Mouse (Mus musculus) forebrain, embryonic 15.5 days (tissue): ENCODE results near the gene Adgrg7. TPM values are rescaled to one million over a fixed set of nuclear protein-coding genes. Genes with fewer than 3 reads are reported as not detected.
A peak's percentile ranks its signal among the peaks of the same experiment; 100 is the strongest.

Source experiments
- ATAC-seq: fragments of 200-750 bp; cut with Nextera tagmentation; replicated peaks from 2 replicates; pipeline ENCODE4 v1.8.0; 2017; ENCODE audit warnings: mild to moderate bottlenecking, moderate TSS enrichment, moderate library complexity
- H3K27ac ChIP-seq: fragments of 300-500 bp; sonication (generic); replicated peaks from 2 replicates; pipeline ENCODE4 v1.5.1; 2015; ENCODE audit warnings: mild to moderate bottlenecking, inconsistent platforms
- H3K27me3 ChIP-seq: fragments of 300-500 bp; sonication (generic); 2 replicates; pipeline ENCODE4 v1.6.1; 2015; ENCODE audit warnings: inconsistent platforms
- H3K36me3 ChIP-seq: fragments of 300-500 bp; sonication (generic); 2 replicates; pipeline ENCODE4 v1.6.1; 2015; ENCODE audit warnings: mild to moderate bottlenecking, inconsistent platforms
- H3K4me1 ChIP-seq: fragments of 300-500 bp; sonication (generic); 2 replicates; pipeline ENCODE4 v1.6.1; 2015; ENCODE audit warnings: inconsistent platforms
- H3K4me2 ChIP-seq: fragments of 300-500 bp; sonication (generic); replicated peaks from 2 replicates; pipeline ENCODE4 v1.6.1; 2015; ENCODE audit warnings: mild to moderate bottlenecking, inconsistent platforms
- H3K4me3 ChIP-seq: fragments of 300-500 bp; sonication (generic); 2 replicates; pipeline ENCODE4 v1.5.1; 2015; ENCODE audit warnings: mild to moderate bottlenecking, inconsistent platforms
- H3K9ac ChIP-seq: fragments of 300-500 bp; sonication (generic); replicated peaks from 2 replicates; pipeline ENCODE4 v1.6.1; 2015; ENCODE audit warnings: mild to moderate bottlenecking, inconsistent platforms
- H3K9me3 ChIP-seq: fragments of 300-500 bp; sonication (generic); 2 replicates; pipeline ENCODE4 v1.6.1; 2016; ENCODE audit warnings: inconsistent platforms
- WGBS: fragments of 180-500 bp; shearing (Covaris S2); methylation state at CpG from one replicate; pipeline ENCODE4 v1.1.7; 2015; ENCODE audit warnings: mixed read lengths; 5-methylcytosine and 5-hydroxymethylcytosine counted together
- polyA plus RNA-seq: library from polyadenylated mRNA; unstranded; fragments of >200 nt; fragmentation: Nextera tagmentation; extraction: Ambion mirVana; gene quantifications from 2 replicates; pipeline ENCODE4 v1.2.1, GENCODE M21; 2015

Gene Adgrg7
- polyA plus RNA-seq, 1 experiment from 2014 or later = not detected

DNA sequence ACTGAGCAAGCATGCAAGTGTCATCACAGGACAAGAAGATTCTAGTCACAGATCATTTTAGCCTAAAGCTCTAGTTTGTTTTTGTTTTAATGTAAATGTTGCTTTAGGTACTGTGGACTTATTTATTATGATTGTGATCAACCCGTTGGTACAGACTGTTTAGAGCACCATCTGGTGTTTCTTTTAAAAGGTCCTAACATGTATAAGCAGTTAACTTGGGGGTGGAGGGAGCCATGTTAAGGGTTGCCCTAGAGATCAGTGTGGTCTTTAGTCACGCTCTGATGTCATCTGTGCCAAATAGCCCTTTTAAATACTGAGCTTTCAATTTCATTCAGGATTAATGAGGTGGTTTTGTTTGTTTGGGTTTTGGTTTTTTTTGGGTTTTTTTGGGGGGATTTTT, 99.2 kb downstream of the Adgrg7 start:
- H3K27ac ChIP-seq = no peak overlapping the region
- H3K27me3 ChIP-seq = no peaks in the 10 kb centered on the region
- no peak overlapping the region for H3K4me2 ChIP-seq
- H3K9me3 ChIP-seq = no peaks in the 10 kb centered on the region
- WGBS = 77% methylated on average over 2 of the region's 2 CpGs
- no peak overlapping the region for H3K9ac ChIP-seq
- H3K36me3 ChIP-seq = peaks cover 37% of the 10 kb centered on the region
- H3K4me3 ChIP-seq = no peak overlapping the region
- ATAC-seq = no peak
- H3K4me1 ChIP-seq = no peaks in the 10 kb centered on the region

DNA sequence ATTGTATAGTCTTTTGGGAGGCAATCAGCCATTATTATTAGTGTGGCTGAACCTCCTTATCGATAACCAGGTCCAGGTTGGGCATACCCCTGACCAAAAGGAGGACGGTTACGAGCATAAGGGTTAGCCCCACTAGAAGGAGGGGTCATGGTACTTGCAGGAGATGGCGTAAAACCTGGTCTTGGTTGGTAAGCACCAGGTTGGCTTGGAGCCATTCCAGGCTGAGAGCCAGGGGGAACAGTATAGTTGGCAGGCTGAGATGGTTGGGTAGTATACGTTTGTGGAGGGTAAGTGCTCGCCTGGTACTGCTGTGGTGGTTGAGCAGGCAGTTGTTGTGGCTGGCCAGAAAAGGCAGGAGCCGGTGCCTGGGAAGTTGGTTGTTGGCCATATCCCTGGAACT, 104.9 kb downstream of the Adgrg7 start:
- H3K9me3 ChIP-seq = no peaks in the 10 kb centered on the region
- no peaks in the 10 kb centered on the region for H3K4me1 ChIP-seq
- H3K9ac ChIP-seq = no peak overlapping the region
- no peaks in the 10 kb centered on the region for H3K27me3 ChIP-seq
- WGBS = 84% methylated on average over 7 of the region's 7 CpGs
- H3K4me2 ChIP-seq = no peak overlapping the region
- H3K27ac ChIP-seq = no peak overlapping the region
- H3K36me3 ChIP-seq = peaks cover 50% of the 10 kb centered on the region
- no peak overlapping the region for H3K4me3 ChIP-seq
- ATAC-seq = peak; percentile 29; the same call in 1 of the 2 replicates

DNA sequence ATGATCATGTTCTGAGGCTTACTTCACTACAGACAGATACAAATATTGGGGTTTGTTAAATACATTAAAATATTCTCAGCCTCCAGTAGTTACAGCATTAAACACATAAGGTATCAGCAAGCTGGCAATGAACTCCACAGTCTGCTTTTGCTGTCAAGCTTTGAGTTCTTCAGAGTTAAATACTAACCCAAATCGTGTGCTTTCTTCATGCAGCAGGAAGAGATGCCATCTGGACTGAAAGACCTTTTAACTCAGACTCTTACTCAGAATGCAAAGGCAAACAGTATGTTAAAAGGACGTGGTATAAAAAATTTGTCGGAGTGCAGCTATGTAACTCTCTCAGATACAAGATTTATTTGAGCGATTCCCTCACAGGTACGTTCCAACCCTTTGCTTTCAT, 108.9 kb downstream of the Adgrg7 start:
- Histone ChIP-seq H3K27me3 (no peaks in the 10 kb centered on the region), H3K36me3 (peaks cover 35% of the 10 kb centered on the region), H3K27ac (no peak overlapping the region), H3K4me1 (no peaks in the 10 kb centered on the region), H3K9me3 (no peaks in the 10 kb centered on the region), H3K4me2 (no peak overlapping the region), H3K4me3 (no peak overlapping the region), H3K9ac (no peak overlapping the region)
- WGBS = 93% methylated on average over 5 of the region's 5 CpGs
- no peak for ATAC-seq

DNA sequence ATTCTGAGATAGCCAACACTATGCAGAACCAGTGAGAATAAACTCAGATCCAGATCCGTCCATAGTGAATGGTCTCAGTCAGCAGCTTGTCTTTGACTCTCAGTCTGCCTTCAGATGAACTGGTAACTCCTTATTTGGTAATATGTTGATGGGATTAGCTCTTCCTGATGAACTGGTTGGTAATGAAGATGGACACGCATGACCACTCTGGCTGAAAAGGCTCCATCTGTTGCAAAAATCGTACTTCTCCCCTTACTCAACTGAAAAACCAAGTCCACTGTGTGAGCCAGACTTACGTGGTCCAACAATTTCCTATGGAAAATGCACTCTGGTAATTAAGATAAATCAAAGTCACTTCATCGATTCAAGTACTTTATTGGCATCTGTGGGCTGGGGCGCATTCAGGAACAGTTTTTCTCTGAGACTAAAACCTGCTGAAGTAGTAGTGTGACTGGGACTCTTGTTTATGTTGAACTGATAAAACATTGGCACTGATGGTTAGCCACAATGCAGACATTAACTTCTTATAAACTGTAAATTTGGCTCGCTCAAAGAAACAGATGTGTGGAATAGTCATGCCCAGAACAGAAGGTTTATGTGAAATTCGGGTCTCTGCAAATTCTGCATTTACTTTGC, 114.5 kb downstream of the Adgrg7 start:
- no peak overlapping the region for H3K4me2 ChIP-seq
- no peaks in the 10 kb centered on the region for H3K4me1 ChIP-seq
- no peak overlapping the region for H3K27ac ChIP-seq
- no peaks in the 10 kb centered on the region for H3K9me3 ChIP-seq
- WGBS = 69% methylated on average over 8 of the region's 8 CpGs
- no peak overlapping the region for H3K9ac ChIP-seq
- H3K27me3 ChIP-seq = no peaks in the 10 kb centered on the region
- 0 out of 2 replicates have a peak, but pooled peaks have one; percentile 26 for ATAC-seq
- no peak overlapping the region for H3K4me3 ChIP-seq
- peaks cover 3% of the 10 kb centered on the region for H3K36me3 ChIP-seq

DNA sequence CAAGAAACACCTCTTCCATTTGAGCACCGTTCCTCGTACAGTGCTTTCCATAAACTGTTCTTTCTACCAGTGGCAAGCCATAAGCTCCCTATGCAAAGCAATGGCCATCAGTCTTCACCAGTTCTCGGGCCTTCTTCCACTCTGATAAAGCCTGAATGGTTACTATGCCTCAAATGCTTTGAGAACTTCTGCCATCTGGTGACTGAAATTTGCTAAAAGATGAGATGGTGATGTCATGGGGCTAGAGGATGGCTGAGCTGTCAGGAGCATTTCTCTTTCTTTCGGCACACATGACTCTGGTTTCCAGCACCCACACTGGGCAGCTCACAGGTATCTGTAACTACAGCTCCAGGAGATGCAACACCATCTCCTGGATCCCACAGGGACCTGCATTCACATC, 118.5 kb downstream of the Adgrg7 start:
- no peaks in the 10 kb centered on the region for H3K4me1 ChIP-seq
- WGBS = 73% methylated on average over 4 of the region's 4 CpGs
- H3K4me3 ChIP-seq = no peak overlapping the region
- H3K4me2 ChIP-seq = no peak overlapping the region
- H3K27me3 ChIP-seq = no peaks in the 10 kb centered on the region
- H3K9me3 ChIP-seq = no peaks in the 10 kb centered on the region
- no peaks in the 10 kb centered on the region for H3K36me3 ChIP-seq
- no peak overlapping the region for H3K9ac ChIP-seq
- peak; percentile 53 for ATAC-seq
- no peak overlapping the region for H3K27ac ChIP-seq

Other genes starting within 250 kb of the Adgrg7 start
- gene Tfg, start 78.4 kb downstream of the Adgrg7 start, polyA plus RNA-seq = 134 and 136 TPM in 2 replicates
- 2.6 and 2.7 TPM in 2 replicates for gene Tmem45a, start 90.3 kb upstream of the Adgrg7 start, polyA plus RNA-seq
- 0.27 TPM in 1 of 2 replicates, not detected in the other for gene Lnp1, start 132.2 kb upstream of the Adgrg7 start, polyA plus RNA-seq